Mouse (Mus musculus) thymus, adult 2 months (tissue): ENCODE measurements at regions not wholly inside any gene's neighbourhood (a gene's known extent, or its start where the extent isn't known, plus 50 kb on each side); places are given as distances from the start of the nearest gene placed in this dataset.

Source experiments
- CTCF ChIP-seq: fragments of 200-500 bp; IDR thresholded peaks from 2 replicates; pipeline ENCODE4 v1.5.1; 2012; ENCODE audit warnings: mild to moderate bottlenecking, control low read depth, low read length, moderate library complexity, borderline replicate concordance; ENCODE audit not compliant: control insufficient read depth, poor library complexity, insufficient read depth; ENCODE audit errors: extremely low read depth
- POLR2A ChIP-seq: fragments of 200-500 bp; IDR thresholded peaks from 2 replicates; pipeline ENCODE4 v1.6.1; 2012; ENCODE audit warnings: mild to moderate bottlenecking, low read length, control low read depth, moderate library complexity; ENCODE audit not compliant: control insufficient read depth, poor library complexity, insufficient read depth; ENCODE audit errors: extremely low read depth

DNA sequence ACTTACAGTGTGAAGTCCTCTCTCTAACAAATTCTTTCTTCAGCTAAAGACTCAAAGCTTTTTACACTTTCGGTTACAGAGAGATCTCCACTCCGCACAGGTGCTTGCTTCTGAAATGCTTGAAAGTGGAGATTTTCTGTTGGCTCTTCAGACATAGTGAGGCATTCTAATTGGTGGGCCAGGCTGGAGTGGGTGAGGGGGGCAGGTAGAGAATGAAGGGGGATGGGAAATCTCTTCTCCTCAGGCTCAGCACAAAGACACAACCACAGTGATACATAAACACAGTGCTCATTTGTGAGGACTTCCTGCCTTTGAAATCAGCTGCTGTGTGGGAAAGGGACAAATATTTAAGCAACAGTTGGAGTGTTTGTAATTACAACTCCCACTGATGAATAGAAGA is 109.1 kb upstream of the Syt6 start:
- TF ChIP-seq CTCF (no peak), POLR2A (no peak)
